Mouse (Mus musculus): Measurements from ENCODE around the gene Nrbf2.

The Nrbf2 gene

GRCm38 (mm10) chr10:67216872-67217271 lies 68.2 kb downstream of the Nrbf2 start:
- DNase-seq (ENCODE audit: low spot score in 2 of 2): no peak

Data from right cerebral cortex, postnatal 10 days (tissue).